Mouse (Mus musculus): ENCODE measurements around the gene Slc41a2.
"Not testable (repeated sequence)": the region's sequence is repeated elsewhere in the genome, so short reads cannot be mapped to it uniquely, and the experiment has no call there.

Slc41a2 gene

DNA sequence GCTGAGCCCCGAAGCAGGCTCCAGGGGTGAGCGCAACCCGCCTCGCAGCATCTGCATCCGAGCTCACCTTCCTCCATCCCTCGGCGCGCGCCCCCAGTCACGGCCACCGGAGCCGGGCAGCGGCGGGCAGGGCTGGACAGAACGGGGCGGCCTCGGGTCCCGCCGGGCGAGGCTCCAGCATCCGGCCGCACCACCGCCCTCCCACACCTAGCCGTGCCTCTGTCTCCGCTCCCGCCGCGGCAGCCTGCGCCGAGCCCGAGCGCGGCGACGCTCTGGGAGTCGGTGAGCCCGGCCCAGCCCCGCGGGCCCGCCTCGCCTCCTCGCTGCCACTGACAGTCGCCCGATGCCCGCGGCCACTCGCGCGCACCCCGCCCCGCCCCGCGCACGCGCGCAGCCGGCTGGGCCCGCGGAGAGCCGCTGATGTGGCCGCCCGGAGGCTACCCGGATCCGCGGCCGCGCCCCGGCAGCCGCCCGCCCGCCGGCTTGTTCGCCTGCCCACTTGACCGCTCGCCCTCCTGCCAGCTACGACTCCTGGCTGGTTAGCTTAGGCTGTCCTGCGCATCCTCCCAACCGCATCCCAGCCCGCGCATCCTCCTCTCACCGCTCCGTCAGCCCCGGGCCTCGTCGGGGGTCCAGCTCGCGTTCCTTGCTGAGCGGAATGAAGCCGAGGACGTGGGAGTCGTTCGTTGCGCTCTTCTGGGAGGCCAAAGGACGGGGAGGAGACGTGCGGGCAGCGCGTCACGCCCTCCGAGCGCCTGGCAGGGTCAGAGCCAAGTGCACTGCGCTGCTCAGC is at the start of gene Slc41a2:
TSS of gene Slc41a2 (minus strand) at position 724 of the 793 bp plus-strand sequence.
- DNase-seq (ENCODE audit: low read depth) = no peak

- DNase-seq (ENCODE audit: low read depth) = no peak
These were observed 47.7 kb upstream of the Slc41a2 start for GRCm38 (mm10) chr10:83385330-83385910.

DNA sequence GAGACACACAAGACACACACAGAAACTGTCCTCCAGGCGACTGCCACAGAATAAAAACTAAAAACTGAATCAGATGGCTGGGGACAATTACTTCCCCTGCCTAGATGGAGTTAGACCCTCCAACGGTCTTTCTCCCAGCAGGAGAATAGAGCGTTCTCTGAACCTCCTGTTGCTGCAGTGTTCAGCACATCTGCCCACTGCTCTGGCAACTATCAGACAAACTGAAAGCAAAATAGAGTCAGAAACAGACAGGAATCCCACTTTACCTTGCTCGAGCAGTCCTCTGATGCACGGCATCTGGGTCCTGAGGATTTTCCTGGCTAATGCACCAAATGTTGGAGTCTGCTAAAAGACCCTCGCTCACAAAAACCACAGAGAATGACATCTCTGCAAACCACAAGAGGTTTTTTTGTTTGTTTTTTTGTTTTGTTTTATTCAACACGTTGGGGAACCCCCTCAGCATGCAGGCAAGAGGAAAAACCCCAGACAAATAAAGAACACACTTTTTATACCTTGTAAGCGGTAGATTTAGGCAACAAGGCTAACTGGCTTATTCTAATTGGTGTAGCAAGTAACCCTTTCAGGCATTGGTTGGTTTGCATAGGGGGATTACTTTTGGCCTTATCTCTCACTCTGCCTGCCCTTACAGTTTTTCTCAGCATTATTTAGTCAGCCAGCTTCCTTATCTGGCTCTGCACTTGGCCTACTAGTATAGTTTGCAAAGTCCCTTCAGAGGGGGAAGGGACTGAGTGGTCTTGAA is 47.0 kb upstream of the Slc41a2 start:
- no peak for DNase-seq (ENCODE audit: low read depth)

DNA sequence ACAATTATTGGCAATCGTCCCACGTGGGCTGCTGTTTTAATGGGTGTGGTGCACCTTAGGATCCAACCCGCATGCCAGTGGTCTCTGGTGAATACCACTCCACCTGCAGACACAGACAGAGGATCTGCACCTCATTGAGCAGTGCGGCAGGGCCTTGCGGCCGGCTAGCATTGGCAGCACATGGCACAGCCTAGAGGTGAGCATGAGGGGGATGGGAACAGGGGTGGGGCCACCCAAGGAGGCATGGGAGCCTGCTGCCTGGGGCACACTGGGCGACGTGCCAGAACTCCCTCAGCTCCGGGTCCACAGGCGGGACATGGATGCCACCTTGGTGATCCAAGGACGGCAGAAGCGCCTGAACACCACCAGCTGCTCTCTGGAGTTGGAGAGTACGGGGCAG is 46.2 kb upstream of the Slc41a2 start:
- no peak for DNase-seq (ENCODE audit: low read depth)

DNA sequence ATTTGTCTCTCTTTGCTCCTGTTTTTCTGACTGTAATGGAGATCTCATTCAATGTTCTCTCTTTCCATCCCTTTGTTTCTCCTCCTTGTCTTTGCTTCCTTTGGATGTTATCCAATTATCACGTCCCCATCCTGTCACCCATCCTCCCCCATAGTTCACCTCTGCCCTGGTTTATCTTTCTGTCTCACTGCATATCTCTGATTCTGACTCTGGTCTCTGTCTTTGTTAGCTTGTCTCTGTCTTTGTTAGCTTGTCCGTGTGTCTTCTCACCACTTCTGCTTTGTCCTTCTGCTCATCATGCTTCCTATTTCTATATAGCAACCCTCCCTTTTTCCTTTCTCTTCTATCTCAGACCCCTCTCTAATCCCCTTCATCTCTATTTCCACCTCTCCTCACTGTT is 45.3 kb upstream of the Slc41a2 start:
- DNase-seq (ENCODE audit: low read depth) = no peak

- no peak for DNase-seq (ENCODE audit: low read depth)
These were observed 44.8 kb upstream of the Slc41a2 start for GRCm38 (mm10) chr10:83382528-83382927.

GRCm38 (mm10) chr10:83380501-83380900 is 42.8 kb upstream of the Slc41a2 start:
- no peak for DNase-seq (ENCODE audit: low read depth)

DNA sequence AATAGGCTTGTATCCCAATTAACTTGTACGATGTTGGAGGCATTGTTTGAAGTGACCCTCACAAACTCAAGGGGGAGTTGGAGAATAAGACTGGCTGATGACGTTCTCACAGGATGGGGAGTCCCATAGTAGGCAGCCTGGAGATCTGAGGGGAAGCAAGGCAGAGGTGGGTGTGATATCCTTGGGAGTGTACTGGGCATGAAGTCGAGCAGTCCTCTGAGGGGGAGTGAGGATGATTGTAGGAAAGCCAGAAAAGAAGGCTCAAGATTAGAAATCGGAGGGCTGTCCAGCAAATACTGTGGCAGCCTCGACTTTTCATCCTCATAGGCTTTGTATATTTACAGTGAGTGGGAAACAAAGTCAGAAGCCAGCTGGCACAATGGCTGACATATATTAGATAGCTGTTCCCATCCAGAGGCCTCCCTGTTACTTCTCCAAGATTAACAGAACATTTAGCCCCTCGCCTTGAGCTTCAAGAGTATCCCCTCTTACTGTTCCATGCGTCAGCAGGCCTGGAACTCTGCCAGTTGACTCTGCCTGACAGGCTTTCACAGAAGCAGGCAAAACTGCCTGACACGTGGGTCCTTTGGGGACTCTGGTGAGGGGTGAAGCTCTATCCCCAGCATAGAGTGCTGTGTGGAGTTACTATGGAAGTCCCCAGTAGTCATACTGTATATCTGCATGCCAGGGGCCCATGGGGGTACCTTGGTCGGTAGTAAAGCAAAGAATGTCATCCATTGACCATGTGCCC is 40.6 kb upstream of the Slc41a2 start:
- DNase-seq (ENCODE audit: low read depth) = no peak

GRCm38 (mm10) chr10:83376911-83377682 is 39.4 kb upstream of the Slc41a2 start:
- DNase-seq (ENCODE audit: low read depth) = no peak

GRCm38 (mm10) chr10:83375458-83375857 is 37.8 kb upstream of the Slc41a2 start:
- DNase-seq (ENCODE audit: low read depth) = not testable (repeated sequence)

- DNase-seq (ENCODE audit: low read depth) = no peak
These were observed 36.5 kb upstream of the Slc41a2 start for GRCm38 (mm10) chr10:83374045-83374656.

GRCm38 (mm10) chr10:83368918-83369317 is 31.2 kb upstream of the Slc41a2 start:
- no peak for DNase-seq (ENCODE audit: low read depth)

- no peak for DNase-seq (ENCODE audit: low read depth)
These were observed 25.8 kb upstream of the Slc41a2 start for GRCm38 (mm10) chr10:83363451-83363850.

- DNase-seq (ENCODE audit: low read depth) = peak; percentile 58
These were observed 24.1 kb upstream of the Slc41a2 start for GRCm38 (mm10) chr10:83361643-83362382.

DNA sequence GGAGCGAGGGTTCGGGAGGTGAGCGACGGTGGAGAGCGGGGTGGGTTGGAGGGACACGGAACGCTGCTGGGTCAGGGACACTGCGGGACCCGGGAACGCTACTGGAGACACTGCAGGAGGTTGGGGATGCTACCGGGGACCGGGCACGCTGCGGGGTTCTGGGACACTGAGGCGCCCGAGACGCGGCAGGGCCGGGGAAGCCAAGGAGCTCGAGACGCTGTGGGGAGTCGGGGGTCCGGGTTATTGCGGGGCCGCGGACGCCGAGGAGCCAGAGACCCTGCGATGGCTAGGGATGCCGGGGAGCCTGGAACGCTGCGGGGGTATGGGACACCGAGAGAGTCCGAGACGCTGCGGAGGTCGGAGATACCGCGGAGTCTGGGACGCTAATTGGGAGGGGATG is 22.7 kb upstream of the Slc41a2 start:
- no peak for DNase-seq (ENCODE audit: low read depth)

GRCm38 (mm10) chr10:83359956-83360355 is 22.3 kb upstream of the Slc41a2 start, which contains the start of gene D10Wsu102e:
TSS of gene D10Wsu102e (plus strand) at chr10:83360221.
- peak; percentile 93 for DNase-seq (ENCODE audit: low read depth)

- no peak for DNase-seq (ENCODE audit: low read depth)
These were observed 21.8 kb upstream of the Slc41a2 start for GRCm38 (mm10) chr10:83359451-83359850.

GRCm38 (mm10) chr10:83356416-83356815 is 18.7 kb upstream of the Slc41a2 start:
- no peak for DNase-seq (ENCODE audit: low read depth)

GRCm38 (mm10) chr10:83354333-83354719 is 16.6 kb upstream of the Slc41a2 start:
- no peak for DNase-seq (ENCODE audit: low read depth)

DNA sequence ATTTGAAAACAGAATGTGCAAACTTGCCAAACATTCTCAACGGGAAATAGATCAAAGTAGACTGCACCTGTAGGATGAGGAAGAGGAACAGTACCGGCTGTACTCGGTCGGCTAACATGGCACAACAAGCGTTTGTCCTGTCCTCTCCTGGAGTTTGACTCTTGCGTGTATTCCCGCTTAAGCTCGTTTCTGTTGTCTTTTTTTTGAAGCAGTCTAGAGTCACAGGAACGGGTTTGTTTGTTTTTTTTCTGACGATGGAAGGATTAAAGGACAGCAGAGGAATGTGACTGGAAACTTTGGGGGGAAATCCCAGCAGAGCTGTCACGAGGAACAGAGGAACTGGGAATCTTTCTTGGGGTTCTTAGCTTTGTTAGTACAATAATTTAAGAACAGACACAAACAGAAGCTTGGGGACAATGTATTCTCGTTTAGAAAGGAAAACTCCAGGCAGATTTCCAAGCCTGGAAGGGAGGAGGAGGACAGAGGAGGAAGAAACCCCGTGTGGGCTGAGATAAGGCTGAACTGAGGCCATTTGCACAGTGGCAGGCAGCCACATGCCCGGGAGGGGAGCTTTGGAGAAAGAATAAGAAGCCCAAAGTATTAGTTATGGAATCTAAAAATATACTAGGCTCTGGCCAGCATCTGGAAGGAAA is 16.1 kb upstream of the Slc41a2 start:
- DNase-seq (ENCODE audit: low read depth) = no peak

Data from c-Kit-positive CD71-positive TER-119-negative erythroid progenitor cells, embryonic 14.5 days (primary cell).